1 mouse cellular context compared by ENCODE assay signal in the genomic region with DNA sequence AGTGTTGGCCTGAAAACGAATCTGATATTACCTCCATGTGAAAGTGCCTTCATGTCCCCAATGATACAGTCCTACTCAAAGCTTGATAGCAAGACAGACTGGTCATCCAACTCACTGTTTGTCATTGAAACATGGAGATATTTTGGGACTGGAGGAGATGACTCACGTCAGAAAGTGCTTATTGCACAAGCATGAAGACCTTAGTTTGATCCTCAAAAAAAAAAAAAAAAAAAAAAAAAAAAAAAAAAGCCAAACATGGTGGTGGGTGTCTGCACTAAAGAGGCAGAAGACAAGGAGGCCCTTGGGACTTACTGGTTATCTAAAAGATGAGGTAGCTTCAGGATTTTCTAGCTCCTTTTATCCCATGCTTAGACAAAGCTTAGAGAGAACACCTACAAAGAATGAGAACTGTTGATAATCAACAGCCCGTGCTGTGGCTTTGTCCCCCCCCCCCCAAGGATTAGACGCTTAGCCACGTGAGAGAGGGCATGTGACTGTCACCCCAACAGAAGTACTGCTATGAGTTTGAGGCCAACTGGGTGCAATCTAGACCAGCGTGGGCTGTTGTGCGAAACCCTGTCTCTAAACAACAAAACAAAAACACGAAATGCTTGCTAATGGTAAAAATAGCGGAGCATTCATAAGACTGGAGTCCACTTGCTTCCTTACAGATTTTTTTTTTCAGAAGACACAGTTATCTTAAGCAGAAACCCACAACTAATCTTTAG.
A peak's percentile ranks its signal among the peaks of the same experiment; 100 is the strongest.
TF ChIP-seq lines count a peak whose summit lies in the region.

No protein-coding gene starts in this region.

TF ChIP-seq in CH12.LX, 34 proteins besides CTCF, POLR2A, EP300 and RAD21:
- TF ChIP-seq MAX (IDR thresholded peaks at IDR 0.05; ENCODE audit: low read length), result peak; percentile 78
- peak; percentile 56; the same call in 1 of the 2 replicates for TF ChIP-seq RCOR1 (conservative IDR thresholded peaks at IDR 0.05; ENCODE audit: low read depth, low read length)
- TF ChIP-seq USF2 (conservative IDR thresholded peaks at IDR 0.05; ENCODE audit: low read depth, low read length), result peak; percentile 27; the same call in 1 of the 2 replicates
- TF ChIP-seq USF1 (IDR thresholded peaks at IDR 0.05; ENCODE audit: low read depth, low read length), result peak; percentile 60
- 0 out of 2 replicates have a peak, but pooled peaks have one; percentile 21 for TF ChIP-seq MYC (IDR thresholded peaks at IDR 0.05; ENCODE audit: low read depth, low read length)
- 0 out of 2 replicates have a peak, but pooled peaks have one; percentile 9 for TF ChIP-seq ETS1 (conservative IDR thresholded peaks at IDR 0.05; ENCODE audit: low read depth, low read length)
- TF ChIP-seq BHLHE40 (IDR thresholded peaks at IDR 0.05; ENCODE audit: low read depth, low read length), result peak; percentile 96
- TF ChIP-seq MAFK (IDR thresholded peaks at IDR 0.05; ENCODE audit: insufficient replicate concordance, low read length), result no peak
- no peak for TF ChIP-seq NELFE (IDR thresholded peaks at IDR 0.05; ENCODE audit: low read depth, low read length)
- TF ChIP-seq IRF4 (IDR thresholded peaks at IDR 0.05; ENCODE audit: low read depth, low read length), result 0 out of 2 replicates have a peak, but pooled peaks have one; percentile 57
- 0 out of 2 replicates have a peak, but pooled peaks have one; percentile 29 for TF ChIP-seq MXI1 (IDR thresholded peaks at IDR 0.05; ENCODE audit: low read depth, low read length)
- TF ChIP-seq TCF12 (IDR thresholded peaks at IDR 0.05; ENCODE audit: low read depth, low read length), result 0 out of 2 replicates have a peak, but pooled peaks have one; percentile 19
- peak; percentile 92 for TF ChIP-seq ZNF384 (IDR thresholded peaks at IDR 0.05; ENCODE audit: low read depth, low read length)
- TF ChIP-seq POLR2AphosphoS2 (IDR thresholded peaks at IDR 0.05; ENCODE audit: low read depth, low read length), result no peak
- TF ChIP-seq JUND (conservative IDR thresholded peaks at IDR 0.05; ENCODE audit: low read depth, low read length), result peak; percentile 44
- TF ChIP-seq HCFC1 (IDR thresholded peaks at IDR 0.05; ENCODE audit: low read depth, low read length), result no peak
